Mouse (Mus musculus) forebrain, embryonic 11.5 days (tissue): ENCODE results near the gene Klhl29. TPM values are rescaled to one million over a fixed set of nuclear protein-coding genes. Genes with fewer than 3 reads are reported as not detected.

ENCODE experiments used
- ATAC-seq: fragments of 200-750 bp; cut with Nextera tagmentation; replicated peaks from 2 replicates; pipeline ENCODE4 v1.8.0; 2017; ENCODE audit warnings: moderate TSS enrichment; ENCODE audit not compliant: low FRiP score
- DNase-seq: peaks from one replicate; pipeline ENCODE4 v3.0.0-alpha.2; 2017; ENCODE audit warnings: low spot score
- H3K27ac ChIP-seq: fragments of 300-500 bp; sonication (generic); 2 replicates; pipeline ENCODE4 v1.5.1; 2014; ENCODE audit warnings: low read depth, low read length
- H3K27me3 ChIP-seq: fragments of 300-500 bp; sonication (generic); 2 replicates; pipeline ENCODE4 v1.6.1; 2014; ENCODE audit warnings: mild to moderate bottlenecking, low read length, mixed read lengths; ENCODE audit not compliant: control insufficient read depth, insufficient read depth
- H3K36me3 ChIP-seq: fragments of 300-500 bp; sonication (generic); 2 replicates; pipeline ENCODE4 v1.6.1; 2014; ENCODE audit warnings: mild to moderate bottlenecking, low read length, moderate library complexity, mixed read lengths; ENCODE audit not compliant: control insufficient read depth, insufficient read depth
- H3K4me1 ChIP-seq: fragments of 300-500 bp; sonication (generic); replicated peaks from 2 replicates; pipeline ENCODE4 v1.6.1; 2014; ENCODE audit warnings: low read length, mixed read lengths; ENCODE audit not compliant: control insufficient read depth, insufficient read depth
- H3K4me2 ChIP-seq: fragments of 300-500 bp; sonication (generic); 2 replicates; pipeline ENCODE4 v1.6.1; 2014; ENCODE audit warnings: low read depth, mild to moderate bottlenecking, low read length, moderate library complexity, mixed read lengths; ENCODE audit not compliant: severe bottlenecking
- H3K4me3 ChIP-seq: fragments of 300-500 bp; sonication (generic); 2 replicates; pipeline ENCODE4 v1.5.1; 2014; ENCODE audit warnings: low read depth, low read length
- H3K9ac ChIP-seq: fragments of 300-500 bp; sonication (generic); 2 replicates; pipeline ENCODE4 v1.6.1; 2014; ENCODE audit warnings: low read length
- H3K9me3 ChIP-seq: fragments of 300-500 bp; sonication (generic); 2 replicates; pipeline ENCODE4 v1.6.1; 2016; ENCODE audit warnings: low read length, mixed read lengths; ENCODE audit not compliant: control insufficient read depth
- WGBS: fragments of 180-500 bp; shearing (Covaris S2); extraction: QIAGEN DNeasy Blood & Tissue Kit; methylation state at CpG from one replicate; pipeline ENCODE4 v1.1.7; 2014; 5-methylcytosine and 5-hydroxymethylcytosine counted together
- polyA plus RNA-seq: library from polyadenylated mRNA; unstranded; fragments of >200 nt; fragmentation: Nextera tagmentation; extraction: Ambion mirVana; gene quantifications from 2 replicates; pipeline ENCODE4 v1.2.1, GENCODE M21; 2014

Gene Klhl29
- polyA plus RNA-seq, 1 experiment from 2014 or later: 3.8 TPM

- no peak overlapping the region for H3K9ac ChIP-seq
- no peak overlapping the region for H3K4me2 ChIP-seq
- peaks cover 8% of the 10 kb centered on the region for H3K4me1 ChIP-seq
- no peak overlapping the region for H3K4me3 ChIP-seq
- WGBS: 75% methylated on average over 4 of the region's 4 CpGs
- H3K27me3 ChIP-seq: no peaks in the 10 kb centered on the region
- no peak overlapping the region for H3K27ac ChIP-seq
- H3K36me3 ChIP-seq: no peaks in the 10 kb centered on the region
- DNase-seq (no peak), ATAC-seq (no peak)
- H3K9me3 ChIP-seq: no peaks in the 10 kb centered on the region
Measured at GRCm38 (mm10) chr12:5243449-5243848, 132.0 kb downstream of the Klhl29 start.

GRCm38 (mm10) chr12:5242551-5243330 is 132.7 kb downstream of the Klhl29 start:
- no peaks in the 10 kb centered on the region for H3K36me3 ChIP-seq
- no peaks in the 10 kb centered on the region for H3K27me3 ChIP-seq
- peaks cover 8% of the 10 kb centered on the region for H3K4me1 ChIP-seq
- no peak overlapping the region for H3K4me2 ChIP-seq
- no peak overlapping the region for H3K4me3 ChIP-seq
- H3K9ac ChIP-seq: no peak overlapping the region
- H3K9me3 ChIP-seq: no peaks in the 10 kb centered on the region
- ATAC-seq: no peak
- DNase-seq: no peak
- no peak overlapping the region for H3K27ac ChIP-seq
- WGBS: 93% methylated on average over 8 of the region's 8 CpGs

GRCm38 (mm10) chr12:5239451-5240245 is 135.8 kb downstream of the Klhl29 start:
- ATAC-seq (peak; percentile 75), DNase-seq (no peak)
- Histone ChIP-seq H3K4me2 (no peak overlapping the region), H3K36me3 (no peaks in the 10 kb centered on the region), H3K4me1 (peaks cover 7% of the 10 kb centered on the region), H3K4me3 (no peak overlapping the region), H3K9me3 (no peaks in the 10 kb centered on the region), H3K27ac (no peak overlapping the region), H3K27me3 (no peaks in the 10 kb centered on the region), H3K9ac (no peak overlapping the region)
- WGBS: 51% methylated on average over 17 of the region's 17 CpGs

- Histone ChIP-seq H3K4me1 (peaks cover 6% of the 10 kb centered on the region), H3K9me3 (no peaks in the 10 kb centered on the region), H3K9ac (no peak overlapping the region), H3K27ac (no peak overlapping the region), H3K27me3 (no peaks in the 10 kb centered on the region), H3K4me3 (no peak overlapping the region), H3K36me3 (no peaks in the 10 kb centered on the region), H3K4me2 (no peak overlapping the region)
- WGBS: 77% methylated on average over 5 of the region's 5 CpGs
- ATAC-seq: 0 out of 2 replicates have a peak, but pooled peaks have one; percentile 11
- DNase-seq: no peak
Measured at GRCm38 (mm10) chr12:5237078-5237477, 138.4 kb downstream of the Klhl29 start.

- Histone ChIP-seq H3K27me3 (no peaks in the 10 kb centered on the region), H3K4me2 (no peak overlapping the region), H3K9me3 (no peaks in the 10 kb centered on the region), H3K9ac (no peak overlapping the region), H3K4me3 (no peak overlapping the region), H3K36me3 (no peaks in the 10 kb centered on the region), H3K27ac (no peak overlapping the region), H3K4me1 (peaks cover 6% of the 10 kb centered on the region)
- WGBS: 89% methylated on average over 12 of the region's 12 CpGs
- DNase-seq (no peak), ATAC-seq (no peak)
Measured at GRCm38 (mm10) chr12:5235596-5235995, 139.9 kb downstream of the Klhl29 start.

- DNase-seq (no peak), ATAC-seq (no peak)
- 95% methylated on average over 5 of the region's 5 CpGs for WGBS
Measured at GRCm38 (mm10) chr12:5230504-5230903, 145.0 kb downstream of the Klhl29 start.

GRCm38 (mm10) chr12:5226676-5227654 is 148.5 kb downstream of the Klhl29 start:
- Histone ChIP-seq H3K36me3 (no peaks in the 10 kb centered on the region), H3K9ac (peak overlapping the region; percentile 0; the same call in 1 of the 2 replicates), H3K27ac (no peak overlapping the region), H3K4me3 (no peak overlapping the region), H3K9me3 (no peaks in the 10 kb centered on the region), H3K4me1 (peaks cover 7% of the 10 kb centered on the region; the same call in 1 of the 2 replicates), H3K27me3 (no peaks in the 10 kb centered on the region), H3K4me2 (no peak overlapping the region)
- WGBS: 17% methylated on average over 14 of the region's 14 CpGs
- ATAC-seq (peak; percentile 64), DNase-seq (peak; percentile 56)

More at GRCm38 (mm10) chr12:5230504-5230903, 145.0 kb downstream of the Klhl29 start:
- Histone ChIP-seq H3K4me2 (no peak overlapping the region), H3K36me3 (no peaks in the 10 kb centered on the region), H3K27ac (no peak overlapping the region), H3K9me3 (no peaks in the 10 kb centered on the region), H3K4me3 (no peak overlapping the region), H3K9ac (no peak overlapping the region), H3K4me1 (peaks cover 7% of the 10 kb centered on the region; the same call in 1 of the 2 replicates), H3K27me3 (no peaks in the 10 kb centered on the region)

GRCm38 (mm10) chr12:5223595-5223994 is 151.9 kb downstream of the Klhl29 start:
- H3K9ac ChIP-seq: no peak overlapping the region
- H3K4me1 ChIP-seq: peaks cover 7% of the 10 kb centered on the region; the same call in 1 of the 2 replicates
- H3K9me3 ChIP-seq: no peaks in the 10 kb centered on the region
- DNase-seq (no peak), ATAC-seq (no peak)
- H3K36me3 ChIP-seq: no peaks in the 10 kb centered on the region
- H3K27me3 ChIP-seq: no peaks in the 10 kb centered on the region
- no peak overlapping the region for H3K27ac ChIP-seq
- 69% methylated on average over 1 of the region's 1 CpGs for WGBS
- H3K4me3 ChIP-seq: no peak overlapping the region
- no peak overlapping the region for H3K4me2 ChIP-seq
